ENCODE assay signal across 8 mouse cellular contexts in genomic region chr11:97899822-97900221, GRCm38 (mm10). TPM values are rescaled to one million over a fixed set of nuclear protein-coding genes. Genes with fewer than 3 reads are reported as not detected.
A peak's percentile ranks its signal among the peaks of the same experiment; 100 is the strongest.
DNase-seq lines count a peak whose midpoint lies in the region; ATAC-seq and TF ChIP-seq lines count a peak whose summit lies in the region.

No protein-coding gene starts in this region.

- ATAC-seq in forebrain, embryonic 11.5 days (replicated peaks; ENCODE audit: low FRiP score): no peak
- ATAC-seq in forebrain, embryonic 12.5 days (ENCODE audit: low FRiP score): no peak
- peak; percentile 83; the same call in 1 of the 2 replicates for ATAC-seq in intestine, embryonic 14.5 days (replicated peaks; ENCODE audit: low FRiP score, low TSS enrichment, low read depth)
- ATAC-seq in midbrain, embryonic 15.5 days (replicated peaks): peak; percentile 81

- no peaks in the 10 kb centered on the region for H3K27me3 ChIP-seq in forebrain, embryonic 11.5 days (ENCODE audit: control insufficient read depth, insufficient read depth, low read length)
- H3K27me3 ChIP-seq in forebrain, embryonic 12.5 days: peaks cover 2% of the 10 kb centered on the region; the same call in 1 of the 2 replicates
- no peaks in the 10 kb centered on the region for H3K27me3 ChIP-seq in intestine, embryonic 14.5 days (replicated peaks; ENCODE audit: control insufficient read depth, insufficient read depth, low read length)
- H3K27me3 ChIP-seq in midbrain, embryonic 15.5 days (replicated peaks): no peaks in the 10 kb centered on the region

- no peak overlapping the region for H3K4me2 ChIP-seq in forebrain, embryonic 11.5 days (ENCODE audit: low read depth, low read length, severe bottlenecking)
- H3K4me2 ChIP-seq in forebrain, embryonic 12.5 days: no peak overlapping the region
- no peak overlapping the region for H3K4me2 ChIP-seq in intestine, embryonic 14.5 days (ENCODE audit: low read length)
- no peak overlapping the region for H3K4me2 ChIP-seq in midbrain, embryonic 15.5 days

- DNase-seq in forebrain, embryonic 11.5 days (ENCODE audit: low spot score): peak; percentile 86
- DNase-seq in cerebellum, postnatal 14 days: peak; percentile 95 to 96
- DNase-seq in gastrocnemius, adult 2 months: peak; percentile 89
- peak; percentile 90 for DNase-seq in intestine, embryonic 14.5 days (ENCODE audit: low spot score)
- DNase-seq in left cerebral cortex, postnatal 14 days (ENCODE audit: low spot score in 2 of 2): peak; percentile 90 to 95
- peak; percentile 68 to 77 for DNase-seq in spleen, postnatal 36 days (ENCODE audit: low spot score in 2 of 2)

- no peaks in the 10 kb centered on the region for H3K36me3 ChIP-seq in forebrain, embryonic 11.5 days (ENCODE audit: control insufficient read depth, insufficient read depth, low read length)
- H3K36me3 ChIP-seq in forebrain, embryonic 12.5 days (replicated peaks): no peaks in the 10 kb centered on the region
- no peaks in the 10 kb centered on the region for H3K36me3 ChIP-seq in intestine, embryonic 14.5 days (ENCODE audit: control insufficient read depth, insufficient read depth, low read length)
- H3K36me3 ChIP-seq in midbrain, embryonic 15.5 days (replicated peaks): no peaks in the 10 kb centered on the region

- no peaks in the 10 kb centered on the region for H3K4me1 ChIP-seq in forebrain, embryonic 11.5 days (replicated peaks; ENCODE audit: control insufficient read depth, insufficient read depth, low read length)
- H3K4me1 ChIP-seq in forebrain, embryonic 12.5 days: no peaks in the 10 kb centered on the region
- no peaks in the 10 kb centered on the region for H3K4me1 ChIP-seq in intestine, embryonic 14.5 days (replicated peaks; ENCODE audit: control insufficient read depth, insufficient read depth, low read length)
- H3K4me1 ChIP-seq in midbrain, embryonic 15.5 days: peaks cover 4% of the 10 kb centered on the region; the same call in 1 of the 2 replicates

- H3K9me3 ChIP-seq in forebrain, embryonic 11.5 days (ENCODE audit: control insufficient read depth, low read length): no peaks in the 10 kb centered on the region
- no peaks in the 10 kb centered on the region for H3K9me3 ChIP-seq in forebrain, embryonic 12.5 days
- no peaks in the 10 kb centered on the region for H3K9me3 ChIP-seq in intestine, embryonic 14.5 days (ENCODE audit: control insufficient read depth, low read length)
- no peaks in the 10 kb centered on the region for H3K9me3 ChIP-seq in midbrain, embryonic 15.5 days

- WGBS in forebrain, embryonic 11.5 days: 8% methylated on average over 2 of the region's 2 CpGs
- WGBS in forebrain, embryonic 12.5 days: 4% methylated on average over 2 of the region's 2 CpGs
- 0% methylated on average over 2 of the region's 2 CpGs for WGBS in intestine, embryonic 14.5 days
- WGBS in midbrain, embryonic 15.5 days: 0% methylated on average over 2 of the region's 2 CpGs

- H3K27ac ChIP-seq in forebrain, embryonic 11.5 days (ENCODE audit: low read depth, low read length): no peak overlapping the region
- H3K27ac ChIP-seq in forebrain, embryonic 12.5 days: no peak overlapping the region
- H3K27ac ChIP-seq in gastrocnemius, adult 2 months: peak overlapping the region; percentile 69
- no peak overlapping the region for H3K27ac ChIP-seq in intestine, embryonic 14.5 days (ENCODE audit: low read depth)
- H3K27ac ChIP-seq in midbrain, embryonic 15.5 days: no peak overlapping the region

- TF ChIP-seq CTCF in gastrocnemius, adult 2 months (IDR thresholded peaks at IDR 0.05): peak; percentile 96

- H3K9ac ChIP-seq in forebrain, embryonic 11.5 days (ENCODE audit: low read length): no peak overlapping the region
- no peak overlapping the region for H3K9ac ChIP-seq in forebrain, embryonic 12.5 days
- no peak overlapping the region for H3K9ac ChIP-seq in intestine, embryonic 14.5 days (ENCODE audit: low read length)
- 0 out of 2 replicates have a peak overlapping the region, but pooled peaks have one; percentile 6 for H3K9ac ChIP-seq in midbrain, embryonic 15.5 days

- intact Hi-C loops in gastrocnemius, adult 2 months (cut with DNase I): loop anchor here (1.0 to 5.0 kb wide), 2 partner anchors 37 to 87 kb away; no protein-coding TSS in a partner anchor
- intact Hi-C loops in left cerebral cortex, postnatal 14 days (cut with DNase I): loop anchor here (1.0 to 10.0 kb wide), 2 partner anchors 87 to 185 kb away; no protein-coding TSS in a partner anchor

- H3K4me3 ChIP-seq in forebrain, embryonic 11.5 days (ENCODE audit: low read depth, low read length): no peak overlapping the region
- H3K4me3 ChIP-seq in forebrain, embryonic 12.5 days (replicated peaks): no peak overlapping the region
- H3K4me3 ChIP-seq in gastrocnemius, adult 2 months: no peak overlapping the region
- no peak overlapping the region for H3K4me3 ChIP-seq in intestine, embryonic 14.5 days (ENCODE audit: low read depth, low read length)
- H3K4me3 ChIP-seq in midbrain, embryonic 15.5 days: no peak overlapping the region

RNA-seq across cellular contexts. Expression of gene Fbxo47, which starts 15.9 kb away (rescaled TPM):
- 0.40 and 0.83 TPM in 2 replicates for polyA plus RNA-seq in forebrain, embryonic 11.5 days (2014; fragmentation: Nextera tagmentation; extraction: Ambion mirVana)
- 0.60 and 0.91 TPM in 2 replicates for polyA plus RNA-seq in forebrain, embryonic 12.5 days (2016; fragmentation: Nextera tagmentation; extraction: Ambion mirVana)
- total RNA-seq in gastrocnemius, adult 2 months (2021): under 1 TPM; 0.14 to 0.20 TPM
- 0.39 and 0.54 TPM in 2 replicates for polyA plus RNA-seq in intestine, embryonic 14.5 days (2014; fragmentation: Nextera tagmentation; extraction: Ambion mirVana)
- under 1 TPM; 0.86 to 0.99 TPM for total RNA-seq in left cerebral cortex, postnatal 14 days (2021)
- 0.57 and 0.70 TPM in 2 replicates for polyA plus RNA-seq in midbrain, embryonic 15.5 days (2015; fragmentation: Nextera tagmentation; extraction: Ambion mirVana)

RNA-seq across cellular contexts. Expression of gene B230217C12Rik, which starts 59.2 kb away (rescaled TPM):
- polyA plus RNA-seq in forebrain, embryonic 11.5 days (2014; fragmentation: Nextera tagmentation; extraction: Ambion mirVana): 13.3 and 17.7 TPM in 2 replicates
- 15.1 and 17.0 TPM in 2 replicates for polyA plus RNA-seq in forebrain, embryonic 12.5 days (2016; fragmentation: Nextera tagmentation; extraction: Ambion mirVana)
- total RNA-seq in gastrocnemius, adult 2 months (2021): under 1 TPM; 0.23 to 0.50 TPM
- polyA plus RNA-seq in intestine, embryonic 14.5 days (2014; fragmentation: Nextera tagmentation; extraction: Ambion mirVana): 8.1 and 9.5 TPM in 2 replicates
- 10 to 100 TPM; 48.5 to 52.8 TPM for total RNA-seq in left cerebral cortex, postnatal 14 days (2021)
- polyA plus RNA-seq in midbrain, embryonic 15.5 days (2015; fragmentation: Nextera tagmentation; extraction: Ambion mirVana): 33.3 and 33.8 TPM in 2 replicates

Comparison
In these comparisons a context has a peak if more than half of its experiments do, and no peak if none do; other contexts are left out.
1. ATAC-seq: peak in intestine, embryonic 14.5 days (single experiment) and midbrain, embryonic 15.5 days (single experiment); none in forebrain, embryonic 11.5 days (single experiment) and forebrain, embryonic 12.5 days (single experiment).
2. Peak in every context shown above with its lines, with median percentiles within 50 percentile points of each other: DNase-seq.